Mouse (Mus musculus) embryonic facial prominence, embryonic 12.5 days (tissue): Measurements from ENCODE around the gene Dusp10. TPM values are rescaled to one million over a fixed set of nuclear protein-coding genes. Genes with fewer than 3 reads are reported as not detected.

Source experiments
- ATAC-seq: fragments of 200-750 bp; cut with Nextera tagmentation; 2 replicates; pipeline ENCODE4 v1.8.0; 2017; ENCODE audit not compliant: insufficient number of reproducible peaks, insufficient read depth, low FRiP score, low TSS enrichment
- H3K27ac ChIP-seq: fragments of 300-500 bp; sonication (generic); 2 replicates; pipeline ENCODE4 v1.5.1; 2016; ENCODE audit warnings: mild to moderate bottlenecking
- H3K27me3 ChIP-seq: fragments of 300-500 bp; sonication (generic); 2 replicates; pipeline ENCODE4 v1.6.1; 2016; ENCODE audit warnings: mild to moderate bottlenecking, moderate library complexity
- H3K36me3 ChIP-seq: fragments of 300-500 bp; sonication (generic); 2 replicates; pipeline ENCODE4 v1.6.1; 2016; ENCODE audit warnings: mild to moderate bottlenecking
- H3K4me1 ChIP-seq: fragments of 300-500 bp; sonication (generic); 2 replicates; pipeline ENCODE4 v1.6.1; 2016
- H3K4me2 ChIP-seq: fragments of 300-500 bp; sonication (generic); replicated peaks from 2 replicates; pipeline ENCODE4 v1.6.1; 2016; ENCODE audit warnings: mild to moderate bottlenecking, moderate library complexity
- H3K4me3 ChIP-seq: fragments of 300-500 bp; sonication (generic); 2 replicates; pipeline ENCODE4 v1.5.1; 2016; ENCODE audit warnings: mild to moderate bottlenecking
- H3K9ac ChIP-seq: fragments of 300-500 bp; sonication (generic); 2 replicates; pipeline ENCODE4 v1.6.1; 2016; ENCODE audit warnings: mild to moderate bottlenecking, moderate library complexity
- H3K9me3 ChIP-seq: fragments of 300-500 bp; sonication (generic); 2 replicates; pipeline ENCODE4 v1.6.1; 2016; ENCODE audit warnings: mild to moderate bottlenecking, moderate library complexity
- WGBS: fragments of 180-500 bp; shearing (Covaris S2); methylation state at CpG from one replicate; pipeline ENCODE4 v1.1.7; 2016; 5-methylcytosine and 5-hydroxymethylcytosine counted together
- polyA plus RNA-seq: library from polyadenylated mRNA; unstranded; fragments of >200 nt; fragmentation: Nextera tagmentation; extraction: Ambion mirVana; gene quantifications from 2 replicates; pipeline ENCODE4 v1.2.1, GENCODE M21; 2016

The Dusp10 gene
- polyA plus RNA-seq, 1 experiment from 2014 or later, result 8.1 TPM

DNA sequence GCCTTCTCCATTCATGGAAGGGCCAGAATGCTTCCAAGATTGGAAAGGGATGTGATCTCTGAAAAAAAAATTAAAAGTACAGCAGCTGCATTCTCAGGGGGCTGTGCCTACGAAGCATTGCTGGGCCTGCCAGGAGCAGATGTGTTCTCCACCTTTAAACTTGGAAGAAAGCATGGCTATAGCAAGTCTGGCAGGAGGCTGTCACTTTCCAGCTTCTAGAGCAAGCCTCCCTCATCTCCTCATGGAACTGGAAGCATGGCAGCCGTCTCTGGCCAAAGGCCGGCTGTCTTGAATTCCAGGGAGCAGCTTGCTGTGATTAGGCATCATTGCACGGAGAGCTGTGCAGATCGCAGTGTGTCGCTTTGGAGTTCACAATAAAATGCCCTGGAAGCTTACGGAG lies 104.5 kb downstream of the Dusp10 start:
- no peak overlapping the region for H3K9ac ChIP-seq
- 65% methylated on average over 7 of the region's 7 CpGs for WGBS
- no peaks in the 10 kb centered on the region for H3K9me3 ChIP-seq
- no peak overlapping the region for H3K4me2 ChIP-seq
- 0 out of 2 replicates have a peak, but pooled peaks cover 4% of the 10 kb centered on the region for H3K4me1 ChIP-seq
- no peak overlapping the region for H3K4me3 ChIP-seq
- no peaks in the 10 kb centered on the region for H3K36me3 ChIP-seq
- no peak overlapping the region for H3K27ac ChIP-seq
- ATAC-seq, result no peak
- no peaks in the 10 kb centered on the region for H3K27me3 ChIP-seq

DNA sequence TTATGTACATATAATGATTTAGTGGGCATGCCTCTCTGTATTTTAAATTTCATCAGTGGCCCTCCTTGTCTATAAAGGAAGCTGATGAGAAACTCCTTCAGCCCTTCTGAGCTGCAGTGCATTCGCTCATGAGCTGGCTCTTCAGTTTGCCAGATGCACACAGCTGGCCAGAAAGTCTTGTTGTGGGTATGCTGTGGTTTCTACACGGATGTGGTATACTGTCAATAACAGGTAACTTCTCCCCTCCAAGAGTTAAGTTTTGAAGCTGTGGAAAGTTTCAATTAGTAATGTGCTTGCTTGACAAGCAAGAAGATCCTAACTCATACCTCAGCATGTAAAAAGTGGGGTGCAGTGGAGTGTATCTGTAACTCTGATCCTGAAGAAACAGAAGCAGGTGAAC lies 104.9 kb downstream of the Dusp10 start:
- Histone ChIP-seq H3K4me2 (no peak overlapping the region), H3K36me3 (no peaks in the 10 kb centered on the region), H3K9me3 (no peaks in the 10 kb centered on the region), H3K9ac (no peak overlapping the region), H3K4me1 (0 out of 2 replicates have a peak, but pooled peaks cover 4% of the 10 kb centered on the region), H3K4me3 (no peak overlapping the region), H3K27me3 (no peaks in the 10 kb centered on the region), H3K27ac (no peak overlapping the region)
- no peak for ATAC-seq
- 76% methylated on average over 2 of the region's 2 CpGs for WGBS

DNA sequence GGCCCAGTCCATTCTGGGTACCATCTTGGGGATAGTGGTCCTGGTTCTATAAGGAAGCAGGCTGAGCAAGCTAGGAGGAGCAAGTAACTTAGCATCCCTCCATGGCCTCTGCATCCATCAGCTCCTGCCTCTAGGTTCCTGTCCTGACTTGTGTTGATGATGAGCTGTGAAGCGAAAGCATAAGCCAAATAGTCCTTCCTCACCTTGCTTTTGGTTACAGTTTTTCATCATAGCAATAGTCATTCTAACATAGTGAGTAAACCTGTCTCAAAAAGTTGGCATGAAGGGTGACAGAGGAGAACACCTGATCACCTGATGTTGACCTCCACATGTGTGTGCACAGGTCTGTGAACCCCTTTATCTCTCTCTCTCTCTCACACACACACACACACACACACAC lies 105.5 kb downstream of the Dusp10 start:
- no peaks in the 10 kb centered on the region for H3K9me3 ChIP-seq
- no peaks in the 10 kb centered on the region for H3K36me3 ChIP-seq
- H3K4me2 ChIP-seq, result no peak overlapping the region
- H3K4me1 ChIP-seq, result 0 out of 2 replicates have a peak, but pooled peaks cover 4% of the 10 kb centered on the region
- H3K9ac ChIP-seq, result no peak overlapping the region
- no peaks in the 10 kb centered on the region for H3K27me3 ChIP-seq
- no peak overlapping the region for H3K27ac ChIP-seq
- H3K4me3 ChIP-seq, result no peak overlapping the region
- 80% methylated on average over 1 of the region's 1 CpGs for WGBS
- ATAC-seq, result no peak

Other genes starting within 250 kb of the Dusp10 start
- gene 1700056E22Rik, start 21.0 kb downstream of the Dusp10 start, polyA plus RNA-seq, result 1.0 and 1.3 TPM in 2 replicates